Mouse (Mus musculus): ENCODE data around the gene Armcx4. TPM values are rescaled to one million over a fixed set of nuclear protein-coding genes. Genes with fewer than 3 reads are reported as not detected.

Gene Armcx4
- polyA plus RNA-seq, 1 experiment from 2014 or later, result 5.4 TPM

Other genes starting within 250 kb of the Armcx4 start
- gene Taf7l, start 210.0 kb upstream of the Armcx4 start, polyA plus RNA-seq (2015; fragmentation: Nextera tagmentation; extraction: Ambion mirVana), result 0.15 and 0.28 TPM in 2 replicates
- 51.9 and 62.5 TPM in 2 replicates for gene Timm8a1, start 144.7 kb upstream of the Armcx4 start, polyA plus RNA-seq (2015; fragmentation: Nextera tagmentation; extraction: Ambion mirVana)
- 0.75 and 2.6 TPM in 2 replicates for gene Btk, start 102.9 kb upstream of the Armcx4 start, polyA plus RNA-seq (2015; fragmentation: Nextera tagmentation; extraction: Ambion mirVana)
- gene Rpl36a, start 100.9 kb upstream of the Armcx4 start, polyA plus RNA-seq (2015; fragmentation: Nextera tagmentation; extraction: Ambion mirVana), result 184 and 216 TPM in 2 replicates
- 4.1 and 7.2 TPM in 2 replicates for gene Gla, start 85.4 kb upstream of the Armcx4 start, polyA plus RNA-seq (2015; fragmentation: Nextera tagmentation; extraction: Ambion mirVana)
- gene Hnrnph2, start 85.3 kb upstream of the Armcx4 start, polyA plus RNA-seq (2015; fragmentation: Nextera tagmentation; extraction: Ambion mirVana), result 134 and 144 TPM in 2 replicates
- gene Armcx1, start 31.4 kb downstream of the Armcx4 start, polyA plus RNA-seq (2015; fragmentation: Nextera tagmentation; extraction: Ambion mirVana), result 108 and 119 TPM in 2 replicates
- gene Armcx6, start 64.9 kb downstream of the Armcx4 start, polyA plus RNA-seq (2015; fragmentation: Nextera tagmentation; extraction: Ambion mirVana), result 45.2 and 49.7 TPM in 2 replicates
- 99.9 and 101 TPM in 2 replicates for gene Armcx3, start 70.1 kb downstream of the Armcx4 start, polyA plus RNA-seq (2015; fragmentation: Nextera tagmentation; extraction: Ambion mirVana)
- gene Armcx2, start 122.7 kb downstream of the Armcx4 start, polyA plus RNA-seq (2015; fragmentation: Nextera tagmentation; extraction: Ambion mirVana), result 78.0 and 78.6 TPM in 2 replicates

All from neural tube, embryonic 15.5 days (tissue).